18 mouse cellular contexts compared by ENCODE assay signal in the genomic region with DNA sequence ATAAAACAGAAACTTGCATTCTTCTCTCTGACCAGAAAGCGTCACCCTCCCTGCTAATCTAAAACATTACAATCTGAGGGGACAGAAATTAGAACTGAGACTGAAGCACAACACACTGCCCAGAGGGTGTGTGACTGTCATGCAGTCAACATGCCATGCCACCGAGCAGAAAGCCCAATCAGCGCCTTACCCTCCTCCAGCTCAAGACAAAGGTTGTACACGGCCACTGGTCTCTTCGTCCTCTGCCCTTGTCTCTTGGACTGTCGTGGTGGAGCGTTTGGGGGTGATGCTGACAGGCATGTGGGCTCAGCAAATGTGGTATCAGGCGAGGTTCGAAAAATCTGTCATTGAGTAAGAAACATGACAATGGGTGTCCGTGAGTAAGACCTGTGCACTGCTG.
A peak's percentile ranks its signal among the peaks of the same experiment; 100 is the strongest.
DNase-seq lines count a peak whose midpoint lies in the region; ATAC-seq and TF ChIP-seq lines count a peak whose summit lies in the region.
"Had no signal": no experiment of that assay in that cellular context is flagged by ENCODE, and none has a peak within 500 bp of the region (broad histone marks: within the 10 kb centered on the region; RNA-seq: fewer than 3 reads in every experiment).

No protein-coding gene starts in this region.

- no peak for TF ChIP-seq EP300 in heart, adult 2 months (IDR thresholded peaks at IDR 0.05; ENCODE audit: insufficient read depth, low read depth, low read length)

- no peaks in the 10 kb centered on the region for H3K4me1 ChIP-seq in embryonic facial prominence, embryonic 11.5 days (ENCODE audit: control insufficient read depth, insufficient read depth, low read length)
- H3K4me1 ChIP-seq in embryonic facial prominence, embryonic 10.5 days, result no peaks in the 10 kb centered on the region
- peaks cover 8% of the 10 kb centered on the region for H3K4me1 ChIP-seq in heart, adult 2 months (ENCODE audit: control insufficient read depth, insufficient read depth, low read length)
- H3K4me1 ChIP-seq in heart, embryonic 12.5 days (replicated peaks), result no peaks in the 10 kb centered on the region
- 0 out of 2 replicates have a peak, but pooled peaks cover 3% of the 10 kb centered on the region for H3K4me1 ChIP-seq in midbrain, embryonic 13.5 days (replicated peaks)
- H3K4me1 ChIP-seq in midbrain, embryonic 16.5 days (ENCODE audit: control insufficient read depth, insufficient read depth, low read length), result no peaks in the 10 kb centered on the region
- H3K4me1 ChIP-seq: embryonic facial prominence, embryonic 12.5 days; hindbrain, embryonic 13.5 days had no signal

- H3K79me2 ChIP-seq in heart, adult 2 months (replicated peaks; ENCODE audit: control insufficient read depth, insufficient read depth, low read length), result no peaks in the 10 kb centered on the region

- H3K9ac ChIP-seq in embryonic facial prominence, embryonic 11.5 days (replicated peaks; ENCODE audit: low read length), result no peak overlapping the region
- no peak overlapping the region for H3K9ac ChIP-seq in heart, adult 2 months (ENCODE audit: low read depth, low read length)
- no peak overlapping the region for H3K9ac ChIP-seq in heart, embryonic 12.5 days
- H3K9ac ChIP-seq in midbrain, embryonic 13.5 days (replicated peaks), result no peak overlapping the region
- no peak overlapping the region for H3K9ac ChIP-seq in midbrain, embryonic 16.5 days (ENCODE audit: low read depth, low read length)
- H3K9ac ChIP-seq: embryonic facial prominence, embryonic 12.5 days; forebrain, embryonic 15.5 days; heart, embryonic 13.5 days; hindbrain, embryonic 13.5 days had no signal

- H3K27me3 ChIP-seq in embryonic facial prominence, embryonic 11.5 days (ENCODE audit: control insufficient read depth, insufficient read depth, low read length), result no peaks in the 10 kb centered on the region
- H3K27me3 ChIP-seq in embryonic facial prominence, embryonic 10.5 days (replicated peaks; ENCODE audit: low read depth, poor library complexity, severe bottlenecking), result no peaks in the 10 kb centered on the region
- no peaks in the 10 kb centered on the region for H3K27me3 ChIP-seq in heart, adult 2 months (ENCODE audit: control insufficient read depth, insufficient read depth, low read length)
- H3K27me3 ChIP-seq in heart, embryonic 12.5 days (replicated peaks), result no peaks in the 10 kb centered on the region
- H3K27me3 ChIP-seq in midbrain, embryonic 13.5 days, result no peaks in the 10 kb centered on the region
- H3K27me3 ChIP-seq in midbrain, embryonic 16.5 days (ENCODE audit: control insufficient read depth, insufficient read depth, low read depth, low read length), result no peaks in the 10 kb centered on the region
- H3K27me3 ChIP-seq: embryonic facial prominence, embryonic 12.5 days; forebrain, embryonic 15.5 days; heart, embryonic 13.5 days; hindbrain, embryonic 13.5 days had no signal

- H3K36me3 ChIP-seq in embryonic facial prominence, embryonic 11.5 days (replicated peaks; ENCODE audit: control insufficient read depth, insufficient read depth, low read depth, low read length), result no peaks in the 10 kb centered on the region
- peaks cover 3% of the 10 kb centered on the region; the same call in 1 of the 2 replicates for H3K36me3 ChIP-seq in embryonic facial prominence, embryonic 10.5 days (replicated peaks)
- H3K36me3 ChIP-seq in heart, adult 2 months (ENCODE audit: control insufficient read depth, insufficient read depth, low read length), result peaks cover 8% of the 10 kb centered on the region
- H3K36me3 ChIP-seq in heart, embryonic 12.5 days, result no peaks in the 10 kb centered on the region
- H3K36me3 ChIP-seq in midbrain, embryonic 13.5 days, result no peaks in the 10 kb centered on the region
- no peaks in the 10 kb centered on the region for H3K36me3 ChIP-seq in midbrain, embryonic 16.5 days (ENCODE audit: control insufficient read depth, insufficient read depth, low read length)
- H3K36me3 ChIP-seq: forebrain, embryonic 15.5 days; hindbrain, embryonic 13.5 days had no signal

- no peaks in the 10 kb centered on the region for H3K9me3 ChIP-seq in embryonic facial prominence, embryonic 11.5 days (replicated peaks; ENCODE audit: control insufficient read depth, low read length)
- H3K9me3 ChIP-seq in embryonic facial prominence, embryonic 10.5 days, result no peaks in the 10 kb centered on the region
- H3K9me3 ChIP-seq in heart, embryonic 12.5 days (replicated peaks), result no peaks in the 10 kb centered on the region
- H3K9me3 ChIP-seq in midbrain, embryonic 13.5 days, result no peaks in the 10 kb centered on the region
- no peaks in the 10 kb centered on the region for H3K9me3 ChIP-seq in midbrain, embryonic 16.5 days (replicated peaks; ENCODE audit: control insufficient read depth, low read length, poor library complexity, severe bottlenecking)
- H3K9me3 ChIP-seq: embryonic facial prominence, embryonic 12.5 days; forebrain, embryonic 15.5 days; G1E; heart, embryonic 13.5 days; hindbrain, embryonic 13.5 days had no signal

- intact Hi-C loops in heart, adult 2 months (cut with DNase I), result loop anchor here (5.0 kb wide), 2 partner anchors 78 to 158 kb away; no protein-coding TSS in a partner anchor
- intact Hi-C loops in left cerebral cortex, adult 2 months (cut with DNase I), result loop anchor here (5.0 kb wide), 1 partner anchor 1243 kb away; no protein-coding TSS in a partner anchor

- no peak for TF ChIP-seq CTCF in heart, adult 2 months (IDR thresholded peaks at IDR 0.05)
- no peak for TF ChIP-seq CTCF in left cerebral cortex, adult 2 months (IDR thresholded peaks at IDR 0.05)

- TF ChIP-seq POLR2A in heart, adult 2 months (IDR thresholded peaks at IDR 0.05; ENCODE audit: insufficient read depth, low read depth, low read length), result no peak

- WGBS in embryonic facial prominence, embryonic 11.5 days, result 83% methylated on average over 10 of the region's 10 CpGs
- 89% methylated on average over 10 of the region's 10 CpGs for WGBS in embryonic facial prominence, embryonic 10.5 days
- WGBS in heart, adult 2 months, result 65% methylated on average over 10 of the region's 10 CpGs
- 86% methylated on average over 10 of the region's 10 CpGs for WGBS in heart, embryonic 12.5 days
- 89% methylated on average over 10 of the region's 10 CpGs for WGBS in midbrain, embryonic 13.5 days
- 86% methylated on average over 10 of the region's 10 CpGs for WGBS in midbrain, embryonic 16.5 days

- ATAC-seq in embryonic facial prominence, embryonic 11.5 days (replicated peaks; ENCODE audit: insufficient number of reproducible peaks, low FRiP score, low TSS enrichment, low read depth), result 0 out of 2 replicates have a peak, but pooled peaks have one; percentile 44
- ATAC-seq in heart, embryonic 12.5 days (ENCODE audit: insufficient number of reproducible peaks, low FRiP score), result no peak
- 0 out of 2 replicates have a peak, but pooled peaks have one; percentile 14 for ATAC-seq in midbrain, embryonic 13.5 days
- ATAC-seq in midbrain, embryonic 16.5 days, result no peak
- ATAC-seq: CD4-positive, CD25-positive, alpha-beta regulatory T cell, adult 4 months; forebrain, embryonic 15.5 days; hindbrain, postnatal 0 days had no signal

- no peak for DNase-seq in embryonic facial prominence, embryonic 11.5 days (ENCODE audit: low spot score)
- DNase-seq in embryonic facial prominence, embryonic 10.5 days (ENCODE audit: low spot score), result no peak
- DNase-seq in heart, adult 2 months, result no peak
- no peak for DNase-seq in left cerebral cortex, adult 2 months (ENCODE audit: extremely low spot score in 1 of 2, low spot score in 2 of 2)
- no peak for DNase-seq in left cerebral cortex, adult 8-10 months (ENCODE audit: low spot score in 2 of 2)
- DNase-seq: adrenal gland, adult 8-10 months; B cell, adult 2 months; gastrocnemius, postnatal 10 days had no signal

- no peak overlapping the region for H3K4me3 ChIP-seq in embryonic facial prominence, embryonic 11.5 days (ENCODE audit: low read depth, low read length)
- no peak overlapping the region for H3K4me3 ChIP-seq in embryonic facial prominence, embryonic 10.5 days
- H3K4me3 ChIP-seq in heart, adult 2 months, result no peak overlapping the region
- H3K4me3 ChIP-seq in heart, embryonic 12.5 days, result no peak overlapping the region
- no peak overlapping the region for H3K4me3 ChIP-seq in left cerebral cortex, adult 2 months
- no peak overlapping the region for H3K4me3 ChIP-seq in midbrain, embryonic 13.5 days (replicated peaks)
- H3K4me3 ChIP-seq in midbrain, embryonic 16.5 days (ENCODE audit: low read depth, low read length), result no peak overlapping the region
- H3K4me3 ChIP-seq: embryonic facial prominence, embryonic 12.5 days; forebrain, embryonic 15.5 days; heart, embryonic 13.5 days; hindbrain, embryonic 13.5 days had no signal

- H3K4me2 ChIP-seq in embryonic facial prominence, embryonic 11.5 days (ENCODE audit: low read depth, low read length), result no peak overlapping the region
- no peak overlapping the region for H3K4me2 ChIP-seq in heart, embryonic 12.5 days
- H3K4me2 ChIP-seq in midbrain, embryonic 13.5 days (replicated peaks), result no peak overlapping the region
- no peak overlapping the region for H3K4me2 ChIP-seq in midbrain, embryonic 16.5 days (ENCODE audit: low read length)
- H3K4me2 ChIP-seq: embryonic facial prominence, embryonic 12.5 days; forebrain, embryonic 15.5 days; heart, embryonic 13.5 days; hindbrain, embryonic 13.5 days had no signal

- no peak overlapping the region for H3K27ac ChIP-seq in embryonic facial prominence, embryonic 11.5 days (replicated peaks; ENCODE audit: low read depth, low read length)
- H3K27ac ChIP-seq in embryonic facial prominence, embryonic 10.5 days (replicated peaks), result no peak overlapping the region
- H3K27ac ChIP-seq in heart, adult 2 months, result peak overlapping the region; percentile 38
- H3K27ac ChIP-seq in heart, embryonic 12.5 days (ENCODE audit: poor library complexity, severe bottlenecking), result no peak overlapping the region
- peak overlapping the region; percentile 32; the same call in 1 of the 2 replicates for H3K27ac ChIP-seq in left cerebral cortex, adult 2 months
- H3K27ac ChIP-seq in midbrain, embryonic 13.5 days, result no peak overlapping the region
- H3K27ac ChIP-seq in midbrain, embryonic 16.5 days (ENCODE audit: low read length), result no peak overlapping the region
- H3K27ac ChIP-seq: embryonic facial prominence, embryonic 12.5 days; forebrain, embryonic 15.5 days; heart, embryonic 13.5 days; hindbrain, embryonic 13.5 days; hindbrain, postnatal 0 days had no signal

Comparison
In these comparisons a context has a peak if more than half of its experiments do, and no peak if none do; other contexts are left out.
1. ATAC-seq: peak in embryonic facial prominence, embryonic 11.5 days (single experiment) and midbrain, embryonic 13.5 days (single experiment); none in heart, embryonic 12.5 days (single experiment) and midbrain, embryonic 16.5 days (single experiment).
2. H3K27ac ChIP-seq: peak in heart, adult 2 months (single experiment) and left cerebral cortex, adult 2 months (single experiment); none in embryonic facial prominence, embryonic 11.5 days (single experiment), embryonic facial prominence, embryonic 10.5 days (single experiment), heart, embryonic 12.5 days (single experiment), midbrain, embryonic 13.5 days (single experiment) and midbrain, embryonic 16.5 days (single experiment).